Mouse (Mus musculus): ENCODE measurements around the gene Fpgt.

Fpgt gene

DNA sequence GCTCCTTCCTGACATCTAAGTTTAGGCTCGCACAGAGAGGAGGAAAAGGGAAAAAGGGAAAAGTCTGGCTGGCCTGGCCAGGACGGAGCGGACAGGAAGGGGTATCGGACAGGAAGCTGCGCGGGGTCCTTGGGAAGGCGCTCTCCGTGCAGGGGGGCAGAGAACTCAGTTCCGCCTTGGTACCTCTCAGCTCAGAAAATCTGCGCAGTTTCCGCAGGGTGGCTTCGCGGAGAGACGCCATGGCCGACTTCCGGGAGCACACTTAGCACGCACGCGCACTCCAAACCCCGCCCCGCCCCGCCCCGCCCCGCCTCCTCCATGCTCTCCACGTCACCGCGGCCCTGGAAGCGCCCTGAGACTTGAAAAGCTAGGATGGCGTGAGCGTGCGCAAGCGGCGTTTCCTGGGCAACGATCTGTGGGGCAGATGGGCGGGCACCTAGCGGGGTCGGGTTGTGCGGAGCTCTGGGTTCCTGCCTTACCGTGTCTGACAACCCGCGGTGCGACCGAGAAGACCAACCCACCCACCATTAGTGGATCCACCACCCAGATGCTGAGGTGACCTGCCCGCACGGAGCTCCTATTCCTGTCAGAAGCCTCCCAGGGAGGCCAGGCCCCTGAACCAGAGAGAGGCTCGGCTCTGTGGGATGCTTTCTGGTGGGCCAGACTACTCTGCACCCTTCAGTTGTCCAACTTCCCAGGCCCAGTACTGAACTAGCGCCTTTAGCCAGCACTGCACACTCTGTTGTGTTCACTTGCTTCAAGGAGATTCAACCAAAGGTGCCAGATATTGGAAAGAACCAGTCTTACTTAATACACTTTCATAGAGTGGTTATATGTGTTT lies at the start of gene Fpgt, which contains the start of gene Lrriq3:
Gene Fpgt (minus strand): TSS at position 288 of the 841 bp plus-strand sequence.
Gene Lrriq3 (plus strand): TSS at position 319 of the 841 bp plus-strand sequence.
- DNase-seq (ENCODE audit: low spot score in 2 of 2) = peak; percentile 89 to 90

DNA sequence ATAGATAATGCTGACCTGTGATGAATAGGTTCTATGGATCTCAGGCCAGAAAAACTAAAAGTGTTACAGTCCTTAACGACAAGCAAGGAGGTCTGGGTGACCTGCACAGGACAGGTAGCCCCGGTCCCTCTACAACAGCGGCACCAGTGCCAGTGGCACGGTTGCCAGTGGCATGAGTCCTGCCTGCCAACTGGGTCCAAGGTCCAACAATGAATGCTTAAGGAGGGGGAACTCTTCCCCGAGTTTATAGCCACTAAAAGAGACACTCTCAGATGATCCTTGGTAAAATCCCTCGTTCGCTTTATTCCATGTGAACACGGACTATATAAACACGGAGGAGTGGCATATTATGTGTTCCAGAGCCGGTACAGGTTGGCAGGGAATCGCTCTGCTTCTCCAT lies 47.8 kb upstream of the Fpgt start:
- DNase-seq (ENCODE audit: low spot score in 2 of 2) = no peak

DNA sequence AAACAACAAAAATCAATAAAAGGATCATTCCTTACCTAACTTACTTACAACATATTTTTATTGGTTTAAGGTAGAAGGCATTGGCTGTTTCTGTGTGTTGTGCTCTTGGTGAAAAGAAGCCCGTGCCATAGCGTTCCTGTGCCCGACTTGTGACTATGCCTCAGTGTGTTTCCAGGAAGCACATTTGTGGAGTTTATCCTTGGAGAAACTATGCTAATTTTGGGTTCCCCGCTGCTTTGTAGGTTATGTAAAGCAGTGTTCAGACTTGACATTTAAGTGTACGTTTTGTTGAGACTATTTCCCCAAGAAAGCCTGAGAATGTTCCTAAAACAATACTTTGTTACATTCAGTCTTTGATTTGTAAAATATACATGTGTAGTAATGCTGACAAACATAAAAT lies 44.5 kb upstream of the Fpgt start:
- DNase-seq (ENCODE audit: low spot score in 2 of 2) = no peak

DNA sequence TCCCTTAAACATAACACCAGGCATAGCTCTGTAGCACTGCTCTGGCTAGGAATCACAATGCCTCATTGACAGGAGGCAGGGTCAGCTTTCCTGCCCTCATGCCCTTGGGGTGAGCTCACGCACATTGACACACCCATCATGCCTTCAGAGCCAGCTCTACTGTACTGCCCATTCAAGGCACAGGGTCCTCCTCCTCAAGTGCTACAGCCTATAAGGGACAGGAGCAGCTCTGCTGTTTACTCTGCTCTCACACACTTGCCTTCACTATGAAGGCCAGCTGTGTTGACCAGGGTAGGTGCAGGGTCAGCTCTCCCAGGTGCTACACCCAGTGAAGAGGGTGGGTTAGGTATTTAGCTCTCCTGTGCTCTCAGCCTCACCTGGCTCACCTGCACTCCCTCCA lies 12.8 kb upstream of the Fpgt start:
- no peak for DNase-seq (ENCODE audit: low spot score in 2 of 2)

DNA sequence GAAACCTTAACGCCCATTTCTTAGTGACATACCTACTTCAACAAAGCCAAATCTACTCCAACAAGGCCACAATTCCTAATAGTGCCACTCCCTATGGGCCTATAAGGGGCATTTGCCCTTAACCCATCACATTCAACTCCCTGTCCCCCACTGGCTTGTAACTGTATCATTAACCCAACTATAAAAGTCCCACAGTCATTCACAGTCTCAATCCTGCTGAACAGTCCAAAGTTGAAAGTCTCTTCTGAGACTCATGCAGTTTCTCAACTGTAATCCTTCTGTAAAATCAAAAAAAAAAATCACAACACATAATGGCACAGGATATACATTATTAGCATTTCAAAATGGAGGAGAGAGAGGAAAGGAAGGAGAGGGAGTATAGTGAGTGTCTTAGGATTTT lies 6.1 kb upstream of the Fpgt start:
- no peak for DNase-seq (ENCODE audit: low spot score in 2 of 2)

DNA sequence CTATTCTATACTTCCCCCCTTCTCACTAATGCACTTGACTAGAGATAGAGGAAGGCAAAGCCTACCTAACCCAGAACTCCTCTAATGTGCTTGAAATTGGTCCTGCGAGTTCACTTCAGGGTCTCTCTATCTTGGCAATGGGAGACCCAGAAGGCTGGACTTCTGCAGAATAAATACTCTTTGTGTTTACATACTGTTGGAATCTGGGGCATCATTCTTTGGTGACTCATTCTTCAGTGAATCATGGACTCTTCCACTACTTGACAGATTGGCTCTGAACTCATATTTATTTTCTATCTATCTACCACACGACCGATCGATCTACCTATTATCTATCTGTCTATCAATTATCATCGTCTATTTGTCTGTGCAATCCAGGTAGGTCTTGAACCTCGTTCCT lies 1.1 kb downstream of the Fpgt start:
- DNase-seq (ENCODE audit: low spot score in 2 of 2) = no peak

DNA sequence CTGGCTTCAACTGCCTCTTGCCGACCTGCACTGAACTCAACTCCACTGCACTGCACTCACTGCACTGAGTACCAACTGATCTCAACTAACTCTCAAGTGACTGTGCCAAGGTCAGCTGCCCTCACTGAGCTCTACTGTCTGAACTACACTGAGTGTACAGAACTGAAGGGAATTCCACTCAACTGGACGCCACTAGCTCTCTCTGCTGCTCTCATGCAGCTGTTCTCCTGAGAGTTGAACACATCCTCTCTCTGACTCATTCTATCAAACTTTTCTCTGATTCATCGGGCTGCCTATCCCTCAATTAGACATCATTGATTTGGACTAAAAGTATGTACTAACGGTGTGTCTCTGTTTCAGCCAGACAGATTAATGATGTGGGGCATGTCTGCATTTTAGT lies 15.3 kb downstream of the Fpgt start:
- no peak for DNase-seq (ENCODE audit: low spot score in 2 of 2)

DNA sequence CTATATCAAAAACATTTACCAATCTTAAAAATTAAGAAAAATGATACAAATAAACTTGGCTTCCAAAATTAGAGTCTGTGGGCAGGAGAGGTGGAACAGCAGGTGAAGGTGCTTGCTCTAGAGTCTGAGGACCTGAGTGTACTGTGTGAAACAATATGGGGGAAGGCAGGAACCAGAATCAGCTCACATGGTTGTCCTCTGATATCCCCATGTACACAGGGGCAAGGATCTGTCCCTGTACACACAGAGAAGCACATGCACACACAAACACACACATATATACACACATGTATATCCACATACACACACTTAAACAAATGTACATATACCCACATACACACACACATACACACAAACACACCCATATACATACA lies 33.8 kb downstream of the Fpgt start:
- DNase-seq (ENCODE audit: low spot score in 2 of 2) = no peak

DNA sequence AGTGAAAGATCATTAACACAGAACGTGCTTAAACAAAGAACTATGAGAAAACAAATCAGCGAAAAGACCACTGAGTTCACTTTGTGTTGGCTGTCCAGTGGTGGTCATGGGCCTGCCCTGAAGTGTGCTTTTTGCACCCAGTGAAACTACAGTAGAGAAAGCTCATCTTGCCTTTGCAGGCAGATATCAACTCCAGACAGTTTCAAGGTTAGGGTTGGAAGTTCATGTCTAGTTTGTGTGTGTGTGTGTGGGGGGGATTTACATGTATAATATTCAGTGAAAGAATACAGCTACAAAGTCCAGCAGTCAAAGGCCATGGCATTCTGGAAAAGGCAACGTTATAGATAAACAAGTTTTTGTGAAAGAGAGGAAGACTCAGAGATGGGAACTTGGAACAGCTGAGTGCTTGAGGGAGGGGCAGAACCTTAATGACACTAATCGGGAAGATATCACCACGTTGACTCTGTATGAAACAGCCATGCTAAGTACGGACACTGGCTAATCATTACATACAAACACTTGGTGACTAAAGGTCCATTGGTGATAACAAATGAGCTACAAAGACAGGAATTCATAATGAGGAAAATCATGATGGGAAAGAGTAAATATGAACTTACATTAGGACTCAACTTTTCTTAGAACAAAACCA lies 34.3 kb downstream of the Fpgt start:
- no peak for DNase-seq (ENCODE audit: low spot score in 2 of 2)

DNA sequence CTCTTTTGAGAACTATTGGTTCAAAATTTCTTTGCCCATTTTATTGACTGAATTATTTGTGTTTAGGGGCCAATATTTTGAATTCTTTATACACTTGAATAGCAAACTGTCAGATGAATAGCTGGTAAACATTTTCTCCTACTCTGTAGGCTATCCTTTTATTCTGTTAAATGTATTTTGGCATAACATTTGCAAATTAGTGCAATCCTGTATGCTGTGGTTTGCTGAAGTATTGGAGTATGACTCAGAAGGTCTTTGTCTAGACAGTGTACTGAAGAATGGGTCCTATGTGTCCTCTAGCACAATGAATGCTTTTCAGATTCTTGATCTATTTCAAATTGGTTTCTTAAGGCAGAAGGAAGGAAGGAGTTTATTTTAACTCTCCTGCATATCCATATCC lies 35.6 kb downstream of the Fpgt start:
- no peak for DNase-seq (ENCODE audit: low spot score in 2 of 2)

DNA sequence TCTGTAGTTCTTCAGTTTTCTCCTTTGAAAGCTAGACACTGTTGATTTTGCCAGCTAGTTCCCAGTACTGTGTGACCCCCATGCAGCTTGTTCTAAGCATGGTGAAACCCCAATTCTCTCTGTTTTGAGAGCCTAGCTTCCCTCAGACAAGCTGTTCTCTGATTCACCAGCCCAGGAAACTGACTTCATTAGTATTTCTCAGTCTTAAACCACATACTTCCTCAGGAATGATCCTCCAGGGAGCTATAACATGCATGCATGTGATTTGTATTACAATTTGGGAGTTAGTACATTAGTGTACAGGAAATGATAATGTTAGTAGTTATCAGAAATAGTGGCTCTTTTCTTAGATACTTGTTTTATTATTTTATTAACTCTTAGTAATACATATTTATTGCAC lies 36.6 kb downstream of the Fpgt start:
- no peak for DNase-seq (ENCODE audit: low spot score in 2 of 2)

DNA sequence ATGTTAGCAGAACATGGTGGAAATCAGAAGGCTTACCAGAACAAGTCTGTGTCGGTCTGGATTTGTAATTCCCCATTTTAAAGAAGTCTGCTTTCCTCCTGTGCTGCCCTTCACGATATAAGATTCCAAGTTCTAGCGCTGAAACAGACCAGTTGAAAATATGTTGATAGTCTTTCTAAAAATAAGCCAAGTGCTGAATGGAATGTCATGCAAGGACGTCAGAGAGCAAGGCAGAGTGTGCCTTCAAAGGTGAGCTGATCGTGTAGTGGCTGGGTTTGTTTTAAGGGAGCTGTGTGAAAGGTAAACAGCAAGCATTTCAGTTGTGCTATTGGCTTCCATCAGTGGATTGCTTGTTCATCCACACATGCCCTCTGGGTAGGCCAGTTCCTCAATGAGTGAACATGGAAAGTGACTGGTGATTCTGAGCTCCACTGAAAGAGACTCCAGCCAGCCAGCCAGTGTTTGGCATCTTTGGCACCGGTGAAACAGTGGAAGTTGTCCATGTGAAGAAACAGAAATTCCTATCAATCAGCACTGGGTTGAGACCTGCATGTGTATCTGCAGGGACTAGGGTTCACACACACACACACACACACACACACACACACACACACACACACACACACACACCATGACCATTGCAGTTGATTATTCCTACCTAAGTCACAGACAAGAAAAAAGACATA lies 37.8 kb downstream of the Fpgt start, which contains the start of gene Tnni3k:
Gene Tnni3k (minus strand): TSS at position 177 of the 686 bp plus-strand sequence.
- DNase-seq (ENCODE audit: low spot score in 2 of 2) = peak; percentile 27 to 48

DNA sequence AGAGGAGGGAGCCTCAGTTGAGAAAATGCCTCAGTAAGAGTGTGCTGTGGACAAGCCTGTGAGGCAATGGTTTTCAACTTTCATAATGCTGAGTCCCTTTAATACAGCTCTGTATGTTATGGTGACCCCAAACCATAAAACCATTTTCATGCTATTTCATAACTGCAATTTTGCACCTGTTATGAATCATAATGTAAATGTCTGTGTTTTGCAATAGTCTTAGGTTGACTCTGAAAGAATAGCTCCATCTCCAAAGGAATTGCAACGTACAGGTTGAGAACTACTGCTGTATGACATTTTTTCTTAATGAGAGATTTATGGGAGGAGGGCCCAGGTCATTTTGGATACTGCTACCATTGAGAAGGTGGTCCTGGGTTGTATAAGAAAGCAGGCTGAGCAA lies 40.0 kb downstream of the Fpgt start:
- DNase-seq (ENCODE audit: low spot score in 2 of 2) = no peak

DNA sequence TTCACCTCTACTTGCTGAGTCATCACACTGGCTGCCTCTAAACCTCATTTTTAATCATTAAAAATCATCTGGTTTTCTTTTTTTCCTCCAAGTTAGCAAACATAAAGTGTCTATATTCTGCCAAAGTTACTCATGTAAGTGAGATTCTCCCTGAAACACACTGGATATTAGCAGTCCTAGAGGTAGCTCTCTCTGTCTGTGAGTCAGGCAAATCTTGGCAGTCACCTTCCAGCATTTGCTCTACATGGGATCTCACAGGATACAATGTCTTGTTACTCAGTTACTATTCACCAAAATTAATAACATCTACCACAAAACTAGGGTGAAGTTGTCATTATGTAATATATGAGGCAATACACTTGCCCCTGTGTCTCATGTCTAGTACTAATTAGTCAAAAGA lies 41.2 kb downstream of the Fpgt start:
- no peak for DNase-seq (ENCODE audit: low spot score in 2 of 2)

DNA sequence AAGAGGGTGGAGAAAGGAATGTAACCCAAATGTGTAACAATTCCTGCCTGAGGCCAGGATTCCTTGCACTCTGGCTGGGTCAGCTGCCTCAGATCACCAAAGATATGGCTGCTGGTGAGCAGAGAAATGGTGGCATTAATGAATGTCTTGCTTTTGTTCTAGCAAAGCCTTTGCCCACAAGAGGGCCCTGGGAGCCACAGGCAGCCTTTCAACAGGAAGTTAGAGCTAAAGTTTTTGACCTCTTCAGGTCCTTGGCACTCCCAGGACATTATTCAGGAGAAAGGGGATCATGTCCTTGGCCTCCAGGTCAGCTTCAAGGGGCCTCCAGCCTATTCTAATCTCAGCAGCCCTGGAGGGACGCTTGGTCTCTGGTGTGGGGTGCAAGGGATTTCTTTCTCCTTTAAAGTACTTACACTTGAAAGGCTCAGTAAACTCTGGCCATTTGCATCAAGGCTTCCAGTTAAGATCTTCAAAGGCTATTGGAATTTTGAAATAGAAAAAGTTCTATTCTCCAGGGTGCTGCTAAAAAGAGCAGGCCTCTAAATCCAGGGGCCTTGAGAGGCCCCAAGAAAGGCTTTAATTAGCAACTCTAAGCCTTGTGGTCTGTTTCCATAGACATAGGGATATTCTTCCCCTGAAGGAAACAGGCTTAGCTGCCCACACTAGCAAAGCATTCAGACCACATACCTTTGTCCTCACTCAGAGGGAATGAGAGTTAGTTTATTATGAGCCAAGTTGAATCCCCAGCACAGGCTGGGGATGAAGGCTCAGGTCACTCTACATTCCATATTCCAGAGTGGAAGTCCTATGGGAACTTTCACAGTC lies 54.0 kb downstream of the Fpgt start:
- DNase-seq (ENCODE audit: low spot score in 2 of 2) = no peak

Measured in heart, adult 9 months (tissue).